Mouse (Mus musculus): ENCODE data around the gene Pten.

DNA sequence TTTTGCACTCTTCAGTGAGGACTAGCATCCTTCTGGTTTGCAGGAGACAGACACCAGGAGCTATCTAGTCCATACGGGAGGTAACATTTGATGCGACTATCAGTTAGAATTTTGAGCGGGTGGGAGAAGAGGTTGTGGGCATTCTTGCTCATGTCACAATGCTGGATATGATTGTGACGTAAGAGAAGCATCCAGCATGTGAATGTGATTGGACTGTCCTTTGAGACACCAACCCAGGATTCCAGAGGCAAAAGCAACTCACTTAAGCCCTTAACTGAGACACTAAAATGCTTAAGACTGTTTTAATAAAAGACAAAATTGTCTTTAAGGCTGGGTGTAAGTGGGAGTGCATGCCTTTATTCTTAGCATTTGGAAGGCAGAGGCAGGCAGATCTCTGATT lies 17.6 kb upstream of the Pten start, which contains the start of gene Atad1:
- TF ChIP-seq NANOG (IDR thresholded peaks at IDR 0.05; ENCODE audit: borderline replicate concordance, low read length) (no peak), CTCF (conservative IDR thresholded peaks at IDR 0.05; ENCODE audit: low read length) (no peak)

All from E14TG2a.4 (cell line).